Mouse (Mus musculus) testis, postnatal 14 days (tissue): Measurements from ENCODE around the gene Btbd9.

Source experiments
- DNase-seq: peaks from one replicate; pipeline ENCODE4 v3.0.0; 2021; ENCODE audit warnings: low spot score

Btbd9 gene

DNA sequence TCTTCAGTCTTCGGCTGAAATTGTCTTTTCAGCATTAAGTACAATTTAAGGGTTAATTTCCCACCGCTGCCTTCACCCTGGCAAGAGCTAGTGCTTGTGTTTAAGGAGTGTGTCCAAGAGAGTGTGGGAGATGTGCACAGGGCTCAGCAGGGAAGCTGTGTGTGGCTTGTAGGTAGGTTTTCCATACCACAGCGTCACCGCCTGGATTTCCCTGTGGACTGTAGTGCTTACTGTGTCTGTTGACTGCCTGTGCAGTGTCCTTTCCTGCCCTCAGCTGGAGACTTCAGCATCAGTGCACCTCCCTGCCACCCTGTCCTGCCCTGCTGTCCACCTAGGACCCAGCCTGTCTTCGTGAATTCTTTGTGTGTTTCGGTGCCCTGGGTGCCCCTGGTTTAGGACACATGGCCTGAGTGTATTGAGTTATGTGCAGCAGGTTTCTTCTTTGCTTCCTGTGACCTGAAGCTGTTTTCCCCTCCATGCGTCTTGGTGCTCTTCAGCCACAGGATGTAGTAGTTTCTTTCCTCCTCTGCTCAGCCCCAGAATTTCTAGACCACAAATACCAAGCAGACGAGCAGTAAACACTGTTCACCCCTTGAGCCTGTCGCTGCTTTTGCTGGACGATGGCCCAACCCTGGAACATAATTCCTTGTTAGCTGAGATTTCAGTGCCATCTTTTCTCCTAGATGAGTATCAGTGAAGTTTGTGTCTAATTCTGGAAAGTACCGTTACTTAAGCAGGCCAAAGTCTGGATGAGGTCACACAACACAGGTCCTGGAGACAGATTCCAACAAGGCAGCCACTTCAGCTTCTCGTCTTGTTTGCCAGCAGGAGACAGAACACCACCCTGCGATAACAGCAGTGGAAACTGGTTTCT lies 376.7 kb downstream of the Btbd9 start:
- no peak for DNase-seq

DNA sequence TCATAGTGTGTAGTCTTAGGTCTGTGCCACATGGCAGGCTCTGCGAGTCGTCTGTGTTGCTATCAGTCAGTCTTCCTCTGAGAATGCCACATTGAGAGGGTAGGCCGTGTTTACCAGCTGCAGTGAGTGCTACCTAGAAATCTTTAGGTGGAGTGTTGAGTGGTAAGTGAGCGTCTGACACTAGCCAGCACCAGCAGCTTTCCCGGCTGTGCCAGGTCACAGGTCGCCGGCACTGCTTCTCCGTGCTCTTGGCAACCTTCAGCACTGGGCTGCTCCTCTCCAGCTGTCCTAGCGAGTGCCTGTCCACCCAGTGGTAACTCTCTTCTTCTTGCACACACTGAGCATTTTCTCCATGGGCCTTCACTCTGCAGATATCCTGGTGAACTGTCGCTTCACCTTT lies 377.9 kb downstream of the Btbd9 start:
- no peak for DNase-seq

DNA sequence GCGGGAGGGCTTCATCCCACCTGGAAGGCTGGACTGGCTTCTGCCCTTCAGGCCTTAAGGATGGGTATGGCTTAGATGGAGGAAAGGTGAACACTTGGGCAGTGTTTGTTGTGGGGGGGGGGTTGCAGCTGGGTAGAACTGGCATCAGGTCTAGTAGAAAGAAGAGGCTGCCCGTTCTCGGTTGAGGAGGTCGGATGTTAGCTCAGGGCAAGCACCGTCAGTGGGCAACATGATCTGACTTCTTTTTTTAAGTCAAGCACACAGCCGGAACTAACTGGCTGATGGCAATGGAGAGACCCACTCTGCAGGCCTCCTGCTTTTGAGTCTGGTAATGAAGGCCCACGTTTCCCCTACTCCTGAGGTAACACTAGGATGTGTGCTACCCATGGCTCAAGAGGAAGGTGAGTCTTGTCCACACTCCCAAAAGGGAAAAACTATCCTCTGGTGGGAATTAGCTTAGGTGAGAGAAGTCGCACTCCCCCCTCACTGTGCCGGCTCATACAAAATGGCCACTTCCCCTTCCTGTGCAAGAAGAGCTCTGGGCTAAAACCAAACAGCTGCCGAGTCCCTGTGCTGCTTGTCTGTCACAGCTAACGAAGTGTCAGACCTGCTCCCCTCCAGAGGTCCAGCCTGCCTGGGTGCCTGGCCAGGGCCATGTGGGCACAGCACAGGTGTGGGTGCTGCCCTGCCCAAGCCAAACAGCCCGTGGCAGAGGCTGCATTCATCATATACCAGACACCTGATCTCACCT lies 378.8 kb downstream of the Btbd9 start:
- no peak for DNase-seq

DNA sequence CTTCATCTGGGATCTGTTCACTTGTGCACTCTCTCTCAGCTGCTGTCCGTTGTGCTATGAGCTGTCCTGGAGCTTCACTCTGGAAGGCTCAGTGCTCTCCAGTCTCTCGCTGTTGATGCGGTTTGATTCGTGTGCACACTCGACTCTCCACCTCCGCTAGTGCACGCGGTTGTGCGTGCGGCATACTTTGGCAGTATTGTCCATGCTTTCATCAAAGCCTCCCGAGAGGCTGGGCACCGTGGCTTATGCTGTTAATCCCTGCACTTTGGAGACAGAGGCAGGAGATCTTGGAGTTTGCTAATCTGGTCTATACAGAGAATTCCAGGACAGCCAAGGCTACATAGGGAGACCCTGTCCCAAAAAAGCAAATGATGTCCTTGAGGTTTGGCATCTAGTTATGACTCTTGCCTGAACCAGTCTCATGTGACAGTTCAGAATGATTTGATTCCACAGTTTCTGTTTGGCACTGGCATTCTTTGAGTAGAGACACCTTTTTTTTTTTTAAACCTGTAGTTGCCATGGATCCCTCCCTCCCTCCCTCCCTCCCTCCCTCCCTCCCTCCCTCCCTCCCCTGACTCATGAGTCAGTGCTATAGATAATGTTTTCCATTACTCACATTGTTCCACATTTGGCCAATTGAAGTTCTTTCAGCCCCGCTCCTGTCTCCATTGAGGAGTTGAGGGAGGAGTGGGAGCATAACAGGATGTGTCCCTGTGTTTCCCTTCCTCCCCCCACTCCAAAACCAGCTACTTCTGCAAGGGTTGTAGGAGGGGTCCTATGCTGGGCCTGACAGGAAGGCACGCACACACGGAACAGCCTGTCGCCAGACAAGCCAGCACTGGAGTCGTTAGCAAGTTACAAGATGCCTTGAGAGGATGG lies 379.6 kb downstream of the Btbd9 start:
- no peak for DNase-seq

DNA sequence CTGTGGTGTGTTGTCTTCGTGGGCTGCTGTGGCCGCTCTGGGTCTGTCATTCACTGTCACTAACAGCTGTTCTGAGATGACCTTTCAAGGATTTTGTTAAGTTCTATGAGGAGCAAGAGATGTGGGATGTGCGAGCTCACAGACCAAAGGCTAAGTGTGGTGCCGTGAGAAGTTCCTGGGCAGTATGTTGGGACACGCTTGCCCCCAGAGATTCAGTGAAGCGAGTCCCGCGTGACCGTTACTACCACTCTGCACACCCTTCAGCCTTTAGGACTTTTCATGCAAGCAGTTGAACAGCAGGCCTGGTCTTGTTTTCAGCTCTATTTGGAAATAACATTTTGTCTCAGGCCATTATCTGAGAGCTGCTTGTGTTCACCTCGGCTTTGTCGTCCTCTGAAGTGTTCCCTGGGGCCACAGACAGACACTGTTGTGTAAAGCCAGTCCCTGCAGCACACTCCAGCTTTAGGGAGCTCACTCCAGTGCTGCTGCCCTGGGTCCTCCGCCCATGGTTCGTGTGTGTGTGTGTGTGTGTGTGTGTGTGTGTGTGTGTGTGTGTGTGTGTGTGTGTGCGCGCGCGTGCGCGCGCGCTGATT lies 380.6 kb downstream of the Btbd9 start:
- DNase-seq: no peak

DNA sequence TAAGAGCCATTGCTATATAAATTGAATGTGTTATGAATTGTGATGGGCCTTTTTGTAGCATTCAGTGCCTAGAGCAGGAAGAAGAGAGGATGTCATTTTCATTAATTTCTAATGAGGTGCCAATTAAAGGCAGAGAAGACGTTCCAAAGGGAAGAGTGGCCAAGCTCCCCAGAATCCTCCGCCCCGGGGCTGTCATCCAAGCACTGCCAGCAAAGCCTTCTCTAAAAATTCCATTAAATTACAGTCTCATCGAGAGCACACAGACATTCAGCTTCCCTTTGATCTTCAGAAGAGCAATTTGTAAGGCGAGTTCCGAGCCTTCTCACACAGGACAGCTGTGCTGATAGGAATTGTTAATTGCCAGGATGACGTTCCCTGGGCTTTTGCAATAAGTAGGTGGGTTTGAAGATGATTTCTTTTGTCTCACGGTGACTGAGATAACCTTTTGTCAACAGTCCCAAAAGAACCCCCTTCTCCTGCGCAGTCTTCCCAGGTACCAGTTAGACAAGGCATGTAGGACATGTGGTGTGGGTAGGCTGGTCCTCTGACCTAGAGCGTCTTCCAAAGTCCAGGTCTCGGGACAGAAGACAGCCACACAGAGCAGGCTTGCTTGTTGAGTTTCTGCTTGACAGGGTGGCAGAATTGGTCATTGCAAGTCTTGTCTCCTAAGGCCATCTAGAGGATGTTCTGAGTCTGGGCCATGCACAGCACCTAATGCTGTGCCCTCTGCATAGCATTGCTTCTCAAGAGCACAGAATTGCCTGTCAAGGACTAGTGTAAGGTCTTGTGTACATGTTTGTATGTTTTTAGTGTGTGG lies 381.5 kb downstream of the Btbd9 start:
- DNase-seq: no peak

DNA sequence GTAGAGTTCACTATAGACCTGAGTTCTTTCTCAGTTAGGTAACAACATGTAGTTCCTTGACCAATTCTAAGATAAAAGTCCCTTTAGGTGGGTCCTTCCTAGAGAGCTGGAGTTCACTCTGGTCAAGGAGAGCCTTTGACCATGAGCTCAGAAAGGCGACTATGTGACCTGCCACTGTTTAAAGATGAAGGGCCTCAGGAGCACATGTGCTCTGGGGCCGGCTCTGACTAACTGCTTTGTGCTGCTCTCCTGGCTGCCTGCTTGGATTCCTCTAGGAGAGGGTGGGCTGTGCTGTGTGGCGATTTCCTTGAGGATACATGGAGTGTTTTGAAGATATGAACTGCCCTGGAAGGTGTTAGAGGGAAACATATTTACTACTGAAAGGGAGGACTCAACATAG lies 382.2 kb downstream of the Btbd9 start:
- no peak for DNase-seq

DNA sequence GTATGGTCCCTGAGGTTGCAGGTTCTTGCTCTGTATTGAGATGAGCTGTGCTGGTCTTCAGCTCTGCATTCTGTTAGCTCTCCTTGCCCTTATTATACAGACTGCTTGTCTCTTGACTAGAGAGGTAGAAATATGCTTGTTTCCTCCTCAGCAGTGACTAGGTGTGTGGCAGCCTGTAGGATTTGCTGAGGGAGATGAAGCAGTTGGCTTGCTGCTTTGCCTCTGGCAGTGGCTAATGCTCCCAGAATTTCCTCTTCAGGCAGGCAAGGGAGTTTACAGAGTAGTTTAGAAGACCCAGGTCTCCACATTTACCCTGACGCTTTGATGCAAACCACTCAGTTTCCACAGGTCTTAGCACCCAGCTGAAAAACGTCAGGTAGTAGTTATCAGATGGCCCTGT lies 382.7 kb downstream of the Btbd9 start:
- DNase-seq: no peak

DNA sequence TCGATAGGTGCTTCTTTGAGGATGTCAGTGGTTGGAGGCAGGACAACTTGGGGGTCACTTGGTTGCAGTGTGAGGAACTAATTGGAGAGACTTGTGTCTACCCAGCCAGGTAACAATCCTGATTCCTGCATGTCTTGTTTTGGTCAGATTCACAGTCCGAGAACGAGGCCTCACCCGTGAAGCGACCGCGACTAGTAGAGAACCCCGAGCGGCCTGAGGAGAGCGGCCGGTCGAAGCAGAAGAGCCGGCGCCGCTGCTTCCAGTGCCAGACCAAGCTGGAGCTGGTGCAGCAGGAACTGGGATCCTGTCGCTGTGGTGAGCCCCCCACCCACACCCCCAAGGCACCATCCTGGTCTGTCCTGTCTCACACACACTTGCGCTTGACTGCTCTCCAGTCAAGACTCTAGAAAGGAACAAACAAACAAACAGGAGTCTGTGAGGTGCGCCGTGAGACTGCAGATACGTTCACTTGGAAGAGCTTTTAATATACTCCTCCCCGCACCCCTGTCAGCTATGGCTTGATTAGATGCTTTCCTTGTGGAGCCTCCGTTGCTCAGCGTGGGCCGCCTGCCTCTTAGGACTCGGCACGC lies 383.8 kb downstream of the Btbd9 start:
- DNase-seq: no peak

DNA sequence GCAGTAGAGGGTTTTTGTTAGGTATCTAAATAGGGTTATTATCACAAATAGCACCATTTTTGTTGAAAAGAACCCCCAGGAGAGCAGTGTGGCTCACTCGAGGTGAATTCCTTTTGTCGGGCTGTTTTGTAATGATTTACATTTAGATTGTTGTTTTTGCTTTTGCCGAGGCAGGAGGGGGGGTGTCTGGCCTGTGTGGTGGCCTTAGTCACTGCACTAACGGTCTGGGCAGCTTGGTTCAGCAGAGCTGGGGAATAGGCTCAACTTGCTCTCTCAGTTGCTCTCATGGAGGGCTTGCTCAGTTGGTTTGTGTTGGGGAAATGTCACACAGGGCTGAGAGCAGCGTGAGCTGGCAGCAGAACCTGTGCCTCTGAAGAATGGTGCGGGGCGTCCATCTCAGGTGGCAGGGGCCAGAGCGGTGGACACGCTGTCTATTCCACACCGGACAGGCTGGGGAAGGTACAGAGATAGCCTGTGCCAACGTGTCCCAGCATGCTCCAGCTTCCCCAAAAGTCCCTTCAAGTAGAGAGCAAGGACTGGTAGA lies 385.1 kb downstream of the Btbd9 start:
- no peak for DNase-seq

DNA sequence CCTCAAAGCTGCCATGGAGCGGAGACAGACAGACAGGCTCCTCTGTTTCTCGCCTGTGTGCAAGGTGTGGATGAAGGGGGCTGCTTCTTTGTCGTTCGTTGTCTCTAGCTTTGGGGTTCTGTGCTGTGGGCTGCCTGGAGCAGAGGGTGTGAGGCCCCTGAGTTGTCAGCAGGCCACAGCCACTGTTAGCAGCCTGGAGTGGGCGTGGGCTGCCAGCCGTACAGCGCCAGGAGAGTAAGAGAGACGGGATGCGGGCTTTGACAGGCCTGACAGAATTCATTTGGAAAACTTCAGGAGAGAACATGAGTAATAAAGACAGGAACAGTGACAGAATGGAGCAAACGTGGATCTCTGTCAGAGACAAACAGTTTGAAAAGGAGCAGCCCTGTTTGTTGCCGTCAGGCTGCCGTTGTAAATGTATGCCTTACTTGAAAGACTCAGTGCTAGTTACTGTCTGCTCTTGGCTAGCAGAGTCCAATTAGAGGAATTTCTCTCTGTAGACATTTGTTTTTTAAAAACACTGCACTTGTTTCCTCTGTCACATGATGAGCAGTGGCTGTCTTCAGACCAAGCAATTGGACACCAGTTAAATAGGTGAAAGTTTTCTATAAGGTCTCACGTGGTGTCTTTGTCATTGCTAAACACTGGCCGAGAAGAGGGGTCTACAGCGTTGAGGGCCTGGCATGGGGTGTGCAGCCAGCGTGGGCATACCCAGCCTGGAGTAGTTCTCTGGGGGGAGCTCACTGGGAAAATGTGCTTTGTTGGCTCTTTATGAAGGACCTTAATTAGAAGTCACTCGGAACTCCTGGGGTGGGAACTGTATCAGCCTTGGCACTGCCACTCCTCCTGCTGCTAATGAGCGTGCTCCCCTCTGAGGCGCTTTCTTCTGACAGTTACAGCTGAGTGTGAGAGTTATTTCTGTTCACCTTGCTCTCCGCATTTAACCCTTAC lies 388.0 kb downstream of the Btbd9 start:
- DNase-seq: no peak

DNA sequence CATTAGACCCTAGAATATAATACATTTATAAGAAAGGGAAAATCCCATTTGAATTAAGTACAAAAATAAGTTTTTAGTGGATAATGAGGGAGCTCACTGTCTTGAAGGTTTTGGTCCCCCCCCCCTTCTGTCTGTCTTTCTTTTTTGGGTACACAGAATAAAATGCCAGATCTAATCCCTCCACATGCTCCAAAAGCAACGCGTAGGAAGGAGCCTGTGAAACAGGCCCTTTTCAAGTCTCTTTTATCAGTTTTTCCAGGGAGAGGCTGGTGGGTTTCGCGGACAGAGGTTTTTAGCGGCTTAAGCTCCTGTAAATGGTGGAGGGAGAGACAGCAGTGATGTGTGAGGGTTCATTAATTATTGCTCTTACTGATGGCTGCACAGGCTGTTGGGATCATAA lies 388.7 kb downstream of the Btbd9 start:
- DNase-seq: no peak

DNA sequence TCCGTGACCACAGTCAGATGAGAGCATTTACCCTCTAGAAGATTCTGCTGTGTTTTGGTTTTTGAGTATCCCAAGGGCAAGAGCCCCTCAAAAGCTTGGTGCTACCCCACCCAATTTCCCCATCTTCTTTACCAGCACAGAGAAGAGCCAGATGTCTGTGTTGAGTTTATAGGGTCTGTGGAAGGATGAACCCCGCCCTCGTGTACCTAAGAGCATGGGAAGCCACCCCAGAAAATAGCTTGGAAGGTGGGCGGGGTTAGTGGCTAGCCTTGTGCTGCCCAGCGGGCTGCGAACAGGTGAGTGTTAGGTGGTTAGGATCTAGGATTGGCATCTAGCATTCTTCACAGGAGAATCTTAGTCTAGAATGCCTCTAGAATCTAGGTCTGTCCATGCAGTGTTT lies 389.1 kb downstream of the Btbd9 start:
- DNase-seq: no peak

DNA sequence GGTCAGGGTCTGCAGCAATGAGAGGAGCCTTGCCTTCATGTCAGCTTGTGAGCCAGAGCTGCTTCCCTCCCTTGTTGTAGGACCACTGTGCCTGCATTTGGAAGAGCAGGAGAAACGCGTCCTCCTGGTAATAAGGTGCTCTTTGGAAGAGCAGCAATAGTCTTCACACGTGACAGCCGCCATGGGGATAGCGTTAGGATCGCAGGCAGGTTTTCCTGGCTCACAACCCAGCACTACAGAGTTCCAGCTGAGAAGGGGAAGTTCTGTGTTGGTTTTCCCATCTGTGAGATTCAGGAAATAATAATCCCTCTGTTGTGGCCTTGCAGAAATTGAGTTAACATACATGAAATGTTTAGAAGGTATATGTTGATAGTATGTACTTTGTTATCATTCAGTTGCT lies 392.7 kb downstream of the Btbd9 start:
- DNase-seq: no peak

DNA sequence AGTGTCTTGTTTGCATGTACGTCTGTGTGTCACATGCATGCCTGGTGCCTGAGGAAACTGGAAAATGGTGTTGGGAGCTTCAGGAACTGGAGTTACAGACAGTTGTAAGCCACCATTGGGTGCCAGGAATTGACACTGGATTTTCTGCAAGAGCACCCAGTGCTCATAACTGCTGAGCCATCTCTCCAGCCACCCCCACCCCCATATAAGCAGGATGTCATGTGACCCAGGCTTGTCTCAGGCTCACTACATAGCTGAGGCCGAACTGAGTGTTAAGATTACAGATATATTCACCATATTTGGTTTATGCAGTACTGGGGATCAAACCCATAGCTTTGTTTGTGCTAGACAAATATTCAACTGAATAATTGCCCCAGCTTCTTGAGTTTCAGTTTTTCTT lies 394.2 kb downstream of the Btbd9 start:
- no peak for DNase-seq

DNA sequence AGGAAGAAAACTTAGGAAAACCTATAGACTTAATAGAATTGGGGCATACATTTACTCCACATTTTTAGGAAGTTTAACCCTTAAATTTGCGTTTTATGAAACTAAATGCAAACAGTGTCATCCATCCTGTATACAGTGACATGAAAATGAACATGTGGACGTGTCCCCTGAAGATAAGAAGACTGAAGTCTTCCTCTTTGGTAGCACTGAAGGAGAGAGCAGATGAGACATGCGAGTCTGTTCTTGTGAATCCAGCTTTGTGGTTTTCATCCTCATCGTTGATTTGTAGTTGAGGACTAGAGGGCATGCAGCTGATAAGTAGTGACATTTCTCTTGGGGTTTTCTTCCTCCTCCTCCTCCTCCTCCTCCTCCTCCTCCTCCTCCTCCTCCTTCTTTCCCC lies 394.7 kb downstream of the Btbd9 start:
- DNase-seq: no peak

DNA sequence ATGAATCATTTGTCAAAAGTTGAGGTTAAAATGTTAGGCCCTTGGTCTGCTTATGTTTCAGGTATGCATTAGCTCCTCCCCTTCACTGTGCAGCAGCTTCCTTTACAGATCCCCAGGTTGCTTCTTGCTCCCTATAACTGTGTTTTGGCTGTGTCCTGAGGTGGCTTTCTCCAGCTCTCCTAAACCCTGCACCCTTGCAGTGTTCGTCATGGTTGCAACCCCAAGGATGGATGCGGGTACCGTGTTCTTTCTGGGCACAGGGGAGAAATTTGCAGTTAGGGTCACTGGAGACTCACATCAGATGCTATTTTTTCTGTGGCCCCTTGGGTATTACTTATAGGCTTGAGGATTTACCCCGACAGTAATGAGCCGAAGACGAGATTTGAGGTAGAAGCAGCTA lies 396.1 kb downstream of the Btbd9 start:
- no peak for DNase-seq

DNA sequence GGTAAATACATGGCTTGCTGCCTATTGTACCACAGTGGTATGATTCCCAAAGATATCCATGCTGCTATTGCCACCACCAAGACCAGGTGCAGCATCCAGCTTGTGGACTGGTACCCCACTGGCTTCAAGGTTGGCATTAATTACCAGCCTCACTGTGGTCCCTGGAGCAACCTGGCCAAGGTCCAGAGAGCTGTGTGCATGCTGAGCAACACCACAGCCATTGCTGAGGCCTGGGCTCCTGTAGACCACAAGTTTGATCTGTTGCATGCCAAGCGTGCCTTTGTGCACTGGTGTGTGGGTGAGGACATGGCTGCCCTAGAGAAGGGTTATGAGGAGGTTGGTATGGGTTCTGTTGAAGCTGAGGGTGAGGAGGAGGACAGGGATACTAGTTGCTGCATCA lies 397.9 kb downstream of the Btbd9 start:
- DNase-seq: no peak

DNA sequence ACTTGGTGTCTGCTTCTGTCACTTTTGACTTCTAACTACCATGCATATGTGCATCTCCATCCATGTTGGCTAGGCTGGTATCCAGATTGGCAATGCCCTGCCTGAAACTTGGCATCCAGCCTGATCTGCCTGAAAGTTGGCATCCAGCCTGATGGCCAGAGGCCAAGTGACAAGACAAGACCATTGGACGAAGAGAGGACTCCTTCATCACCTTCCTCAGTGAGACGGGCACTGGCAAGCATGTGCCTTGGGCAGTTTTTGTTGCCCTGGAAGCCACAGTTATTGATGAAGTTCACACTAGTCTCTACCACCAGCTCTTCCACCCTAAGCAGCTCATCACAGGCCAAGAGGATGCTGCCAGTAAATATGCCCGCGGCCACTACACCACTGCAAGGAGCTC lies 398.9 kb downstream of the Btbd9 start:
- DNase-seq: no peak
